Mouse (Mus musculus) kidney, adult 11 months (tissue): Measurements from ENCODE around the gene Fbxo4.
A peak's percentile ranks its signal among the peaks of the same experiment; 100 is the strongest.

Experiments
- DNase-seq: peaks from one replicate; pipeline ENCODE4 v3.0.0; 2022

Fbxo4 gene

GRCm38 (mm10) chr15:3979061-3979848 lies at the start of gene Fbxo4:
TSS of gene Fbxo4 (minus strand) at chr15:3979573.
- DNase-seq: peak; percentile 85

- DNase-seq: peak; percentile 37
These were observed 49.6 kb upstream of the Fbxo4 start for GRCm38 (mm10) chr15:4028960-4029359.

GRCm38 (mm10) chr15:4028411-4028700 lies 49.0 kb upstream of the Fbxo4 start:
- peak; percentile 59 for DNase-seq

- DNase-seq: no peak
These were observed 48.5 kb upstream of the Fbxo4 start for GRCm38 (mm10) chr15:4027671-4028410.

GRCm38 (mm10) chr15:4026831-4027584 lies 47.6 kb upstream of the Fbxo4 start:
- DNase-seq: peak; percentile 85

GRCm38 (mm10) chr15:4026231-4026773 lies 46.9 kb upstream of the Fbxo4 start, which contains the start of gene Oxct1:
TSS of gene Oxct1 (plus strand) at chr15:4026383.
- peak; percentile 96 for DNase-seq

- DNase-seq: no peak
These were observed 46.1 kb upstream of the Fbxo4 start for GRCm38 (mm10) chr15:4025508-4025904.

- no peak for DNase-seq
These were observed 45.5 kb upstream of the Fbxo4 start for GRCm38 (mm10) chr15:4024726-4025507.

- DNase-seq: no peak
These were observed 44.4 kb upstream of the Fbxo4 start for GRCm38 (mm10) chr15:4023747-4024146.

GRCm38 (mm10) chr15:4020711-4021110 lies 41.3 kb upstream of the Fbxo4 start:
- DNase-seq: no peak

GRCm38 (mm10) chr15:4013873-4014272 lies 34.5 kb upstream of the Fbxo4 start:
- no peak for DNase-seq

- no peak for DNase-seq
These were observed 21.2 kb upstream of the Fbxo4 start for GRCm38 (mm10) chr15:4000536-4000935.

- DNase-seq: no peak
These were observed 19.8 kb upstream of the Fbxo4 start for GRCm38 (mm10) chr15:3999144-3999543.

- no peak for DNase-seq
These were observed 17.1 kb upstream of the Fbxo4 start for GRCm38 (mm10) chr15:3996267-3997010.

GRCm38 (mm10) chr15:3995448-3996266 lies 16.3 kb upstream of the Fbxo4 start, which contains the start of gene AW549877:
TSS of gene AW549877 (minus strand) at chr15:3995744.
- peak; percentile 99 for DNase-seq

GRCm38 (mm10) chr15:3994852-3995447 lies 15.6 kb upstream of the Fbxo4 start:
- no peak for DNase-seq

- DNase-seq: no peak
These were observed 8.6 kb upstream of the Fbxo4 start for GRCm38 (mm10) chr15:3987981-3988380.

GRCm38 (mm10) chr15:3984876-3985275 lies 5.5 kb upstream of the Fbxo4 start:
- no peak for DNase-seq

- DNase-seq: no peak
These were observed 3.4 kb upstream of the Fbxo4 start for GRCm38 (mm10) chr15:3982732-3983131.

- no peak for DNase-seq
These were observed 498 bp upstream of the Fbxo4 start for GRCm38 (mm10) chr15:3979871-3980270.
